Mouse (Mus musculus): ENCODE measurements around the gene Pafah2. TPM values are rescaled to one million over a fixed set of nuclear protein-coding genes. Genes with fewer than 3 reads are reported as not detected.
A peak's percentile ranks its signal among the peaks of the same experiment; 100 is the strongest.

Gene Pafah2
- 10.1 and 10.7 TPM in 2 replicates for polyA plus RNA-seq (2016; fragmentation: Nextera tagmentation; extraction: Ambion mirVana)

GRCm38 (mm10) chr4:134395977-134396825 lies at the start of gene Pafah2:
Gene Pafah2 (plus strand): TSS chr4:134396320.
- Histone ChIP-seq H3K9ac (peak within 1 kb of the TSS; percentile 85), H3K27ac (ENCODE audit: poor library complexity, severe bottlenecking) (peak within 1 kb of the TSS; percentile 84), H3K9me3 (replicated peaks) (no peaks in the 10 kb centered on the region; the same call in 1 of the 2 replicates), H3K27me3 (replicated peaks) (no peaks in the 10 kb centered on the region), H3K36me3 (no peaks in the 10 kb centered on the region), H3K4me2 (peak within 1 kb of the TSS; percentile 95), H3K4me3 (peak within 1 kb of the TSS; percentile 67), H3K4me1 (replicated peaks) (peaks cover 25% of the 10 kb centered on the region)
- WGBS, result 1% methylated on average over 31 of the region's 31 CpGs
- ATAC-seq (ENCODE audit: insufficient number of reproducible peaks, low FRiP score), result peak; percentile 96

GRCm38 (mm10) chr4:134348078-134348477 lies 48.0 kb upstream of the Pafah2 start:
- ATAC-seq (ENCODE audit: insufficient number of reproducible peaks, low FRiP score), result no peak
- Histone ChIP-seq H3K4me1 (replicated peaks) (peaks cover 31% of the 10 kb centered on the region), H3K9ac (no peak overlapping the region), H3K36me3 (no peaks in the 10 kb centered on the region), H3K4me3 (no peak overlapping the region), H3K4me2 (no peak overlapping the region), H3K27me3 (replicated peaks) (peaks cover 35% of the 10 kb centered on the region), H3K9me3 (replicated peaks) (no peaks in the 10 kb centered on the region), H3K27ac (ENCODE audit: poor library complexity, severe bottlenecking) (no peak overlapping the region)
- WGBS, result 61% methylated on average over 11 of the region's 11 CpGs

- no peak overlapping the region for H3K27ac ChIP-seq (ENCODE audit: poor library complexity, severe bottlenecking)
Measured at GRCm38 (mm10) chr4:134348545-134348944, 47.6 kb upstream of the Pafah2 start.

GRCm38 (mm10) chr4:134349829-134350228 lies 46.3 kb upstream of the Pafah2 start:
- H3K36me3 ChIP-seq, result no peaks in the 10 kb centered on the region
- no peak overlapping the region for H3K4me2 ChIP-seq
- peaks cover 19% of the 10 kb centered on the region for H3K27me3 ChIP-seq (replicated peaks)
- H3K4me1 ChIP-seq (replicated peaks), result peaks cover 41% of the 10 kb centered on the region
- no peak overlapping the region for H3K9ac ChIP-seq
- no peak overlapping the region for H3K27ac ChIP-seq (ENCODE audit: poor library complexity, severe bottlenecking)
- whole genome bisulfite sequencing, result 80% methylated on average over 7 of the region's 7 CpGs
- ATAC-seq (ENCODE audit: insufficient number of reproducible peaks, low FRiP score), result no peak
- H3K4me3 ChIP-seq, result no peak overlapping the region
- H3K9me3 ChIP-seq (replicated peaks), result no peaks in the 10 kb centered on the region

More at GRCm38 (mm10) chr4:134348545-134348944, 47.6 kb upstream of the Pafah2 start:
- 48% methylated on average over 5 of the region's 5 CpGs for whole genome bisulfite sequencing
- Histone ChIP-seq H3K36me3 (no peaks in the 10 kb centered on the region), H3K9me3 (replicated peaks) (no peaks in the 10 kb centered on the region), H3K4me2 (no peak overlapping the region), H3K9ac (no peak overlapping the region), H3K4me1 (replicated peaks) (peaks cover 29% of the 10 kb centered on the region), H3K4me3 (no peak overlapping the region), H3K27me3 (replicated peaks) (peaks cover 30% of the 10 kb centered on the region)
- no peak for ATAC-seq (ENCODE audit: insufficient number of reproducible peaks, low FRiP score)

- H3K27ac ChIP-seq (ENCODE audit: poor library complexity, severe bottlenecking), result no peak overlapping the region
- no peak overlapping the region for H3K9ac ChIP-seq
- peaks cover 49% of the 10 kb centered on the region for H3K4me1 ChIP-seq (replicated peaks)
- ATAC-seq (ENCODE audit: insufficient number of reproducible peaks, low FRiP score), result no peak
- H3K4me2 ChIP-seq, result no peak overlapping the region
- peaks cover 13% of the 10 kb centered on the region for H3K27me3 ChIP-seq (replicated peaks)
- H3K36me3 ChIP-seq, result no peaks in the 10 kb centered on the region
- 85% methylated on average over 6 of the region's 6 CpGs for WGBS
- no peaks in the 10 kb centered on the region for H3K9me3 ChIP-seq (replicated peaks)
- no peak overlapping the region for H3K4me3 ChIP-seq
Measured at GRCm38 (mm10) chr4:134350641-134351040, 45.5 kb upstream of the Pafah2 start.

GRCm38 (mm10) chr4:134351329-134352260 lies 44.5 kb upstream of the Pafah2 start:
- peak overlapping the region; percentile 13 for H3K4me2 ChIP-seq
- H3K27ac ChIP-seq (ENCODE audit: poor library complexity, severe bottlenecking), result peak overlapping the region; percentile 45; the same call in 1 of the 2 replicates
- H3K4me1 ChIP-seq (replicated peaks), result peaks cover 59% of the 10 kb centered on the region
- no peak overlapping the region for H3K4me3 ChIP-seq
- H3K36me3 ChIP-seq, result no peaks in the 10 kb centered on the region
- 41% methylated on average over 18 of the region's 18 CpGs for WGBS
- peak; percentile 41; the same call in 1 of the 2 replicates for ATAC-seq (ENCODE audit: insufficient number of reproducible peaks, low FRiP score)
- no peak overlapping the region for H3K9ac ChIP-seq
- H3K9me3 ChIP-seq (replicated peaks), result no peaks in the 10 kb centered on the region
- peaks cover 5% of the 10 kb centered on the region for H3K27me3 ChIP-seq (replicated peaks)

- 74% methylated on average over 12 of the region's 12 CpGs for WGBS
Measured at GRCm38 (mm10) chr4:134352261-134352707, 43.8 kb upstream of the Pafah2 start.

GRCm38 (mm10) chr4:134352929-134353328 lies 43.2 kb upstream of the Pafah2 start:
- H3K27me3 ChIP-seq (replicated peaks), result peaks cover 7% of the 10 kb centered on the region
- peaks cover 66% of the 10 kb centered on the region for H3K4me1 ChIP-seq (replicated peaks)
- WGBS, result 81% methylated on average over 7 of the region's 7 CpGs
- no peak overlapping the region for H3K27ac ChIP-seq (ENCODE audit: poor library complexity, severe bottlenecking)
- H3K9ac ChIP-seq, result no peak overlapping the region
- no peak overlapping the region for H3K4me3 ChIP-seq
- no peak overlapping the region for H3K4me2 ChIP-seq
- no peaks in the 10 kb centered on the region for H3K36me3 ChIP-seq
- no peak for ATAC-seq (ENCODE audit: insufficient number of reproducible peaks, low FRiP score)
- H3K9me3 ChIP-seq (replicated peaks), result no peaks in the 10 kb centered on the region

More at GRCm38 (mm10) chr4:134352261-134352707, 43.8 kb upstream of the Pafah2 start:
- no peak for ATAC-seq (ENCODE audit: insufficient number of reproducible peaks, low FRiP score)
- Histone ChIP-seq H3K9ac (no peak overlapping the region), H3K36me3 (no peaks in the 10 kb centered on the region), H3K27me3 (replicated peaks) (peaks cover under 1% of the 10 kb centered on the region; the same call in 1 of the 2 replicates), H3K4me2 (no peak overlapping the region), H3K4me1 (replicated peaks) (peaks cover 64% of the 10 kb centered on the region), H3K9me3 (replicated peaks) (no peaks in the 10 kb centered on the region), H3K27ac (ENCODE audit: poor library complexity, severe bottlenecking) (peak overlapping the region; percentile 45; the same call in 1 of the 2 replicates), H3K4me3 (no peak overlapping the region)

GRCm38 (mm10) chr4:134353527-134354409 lies 42.4 kb upstream of the Pafah2 start:
- H3K4me1 ChIP-seq (replicated peaks), result peaks cover 58% of the 10 kb centered on the region
- no peaks in the 10 kb centered on the region for H3K9me3 ChIP-seq (replicated peaks)
- WGBS, result 33% methylated on average over 5 of the region's 5 CpGs
- H3K27ac ChIP-seq (ENCODE audit: poor library complexity, severe bottlenecking), result no peak overlapping the region
- H3K36me3 ChIP-seq, result no peaks in the 10 kb centered on the region
- no peak for ATAC-seq (ENCODE audit: insufficient number of reproducible peaks, low FRiP score)
- H3K4me2 ChIP-seq, result no peak overlapping the region
- no peak overlapping the region for H3K4me3 ChIP-seq
- H3K27me3 ChIP-seq (replicated peaks), result peaks cover 16% of the 10 kb centered on the region
- no peak overlapping the region for H3K9ac ChIP-seq

GRCm38 (mm10) chr4:134355841-134356452 lies 40.2 kb upstream of the Pafah2 start:
- Histone ChIP-seq H3K4me3 (no peak overlapping the region), H3K4me1 (replicated peaks) (peaks cover 57% of the 10 kb centered on the region), H3K27ac (ENCODE audit: poor library complexity, severe bottlenecking) (peak overlapping the region; percentile 64), H3K9me3 (replicated peaks) (no peaks in the 10 kb centered on the region), H3K27me3 (replicated peaks) (peaks cover 21% of the 10 kb centered on the region), H3K4me2 (peak overlapping the region; percentile 6; the same call in 1 of the 2 replicates), H3K9ac (no peak overlapping the region), H3K36me3 (no peaks in the 10 kb centered on the region)
- WGBS, result 27% methylated on average over 16 of the region's 16 CpGs
- peak; percentile 37 for ATAC-seq (ENCODE audit: insufficient number of reproducible peaks, low FRiP score)

Measured in heart, embryonic 12.5 days (tissue).